Comparison of ENCODE assay signal across 8 mouse cellular contexts in the genomic region with DNA sequence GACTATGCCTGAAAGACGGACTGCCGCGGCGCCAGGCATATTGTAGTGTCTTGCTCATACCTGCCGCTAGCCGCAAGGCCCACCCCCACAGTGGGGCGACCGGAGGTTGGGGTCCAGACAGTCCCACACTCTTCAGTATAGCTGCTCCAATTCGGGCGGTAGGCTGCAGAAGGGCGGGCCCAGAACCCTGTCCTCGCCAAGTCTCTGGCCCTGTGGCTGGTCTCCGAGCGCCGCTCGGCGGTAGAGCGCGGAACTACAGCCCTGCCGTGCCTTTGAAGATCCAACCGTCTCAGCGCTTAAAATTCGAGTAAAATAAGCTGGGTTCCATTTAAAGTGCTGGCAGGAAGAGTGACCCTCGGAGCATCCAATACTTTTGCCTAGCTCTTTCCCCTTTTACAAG. TPM values are rescaled to one million over a fixed set of nuclear protein-coding genes. Genes with fewer than 3 reads are reported as not detected.
DNase-seq lines count a peak whose midpoint lies in the region; ATAC-seq and TF ChIP-seq lines count a peak whose summit lies in the region.

Gene Spata20 (minus strand): TSS at position 179 of the 400 bp plus-strand sequence.

- in situ Hi-C loops in Patski (cut with MboI; ENCODE audit: low pct_unique_long_range_greater_than_20kb), result loop anchor here (5.0 kb wide), 2 partner anchors 149 to 359 kb away; no protein-coding TSS in a partner anchor

- DNase-seq in Patski (ENCODE audit: low read depth, low spot score), result no peak
- DNase-seq in cerebellum, postnatal 14 days, result peak; percentile 97
- peak; percentile 91 to 94 for DNase-seq in frontal cortex, postnatal 36 days (ENCODE audit: low spot score in 2 of 2)
- DNase-seq in hindbrain, embryonic 14.5 days (ENCODE audit: low spot score), result peak; percentile 91
- peak; percentile 85 to 89 for DNase-seq in layer of hippocampus, postnatal 36 days
- DNase-seq in lung, postnatal 25 days (ENCODE audit: low spot score), result peak; percentile 78
- DNase-seq in right cerebral cortex, adult 2 months (ENCODE audit: low spot score in 2 of 2), result peak; percentile 94 to 95
- DNase-seq in urinary bladder, postnatal 10 days (ENCODE audit: low spot score), result peak; percentile 59

- no peak within 1 kb of the TSS for H3K4me3 ChIP-seq in hindbrain, embryonic 14.5 days (replicated peaks; ENCODE audit: low read length)

- peak; percentile 99 for TF ChIP-seq CTCF in Patski (IDR thresholded peaks at IDR 0.05)

- H3K4me1 ChIP-seq in hindbrain, embryonic 14.5 days (replicated peaks; ENCODE audit: control insufficient read depth, insufficient read depth, low read length), result peaks cover 2% of the 10 kb centered on the region; the same call in 1 of the 2 replicates

- no peak for ATAC-seq in Patski
- ATAC-seq in hindbrain, embryonic 14.5 days (ENCODE audit: low FRiP score), result peak; percentile 73; the same call in 1 of the 2 replicates

- H3K9ac ChIP-seq in hindbrain, embryonic 14.5 days, result 0 out of 2 replicates have a peak within 1 kb of the TSS, but pooled peaks have one; percentile 44

- H3K9me3 ChIP-seq in hindbrain, embryonic 14.5 days (ENCODE audit: control insufficient read depth, low read length), result no peaks in the 10 kb centered on the region

- POLR2A ChIA-PET in Patski (lab: Charles Lee), result interaction anchor here (0.8 to 1.4 kb wide), 2 partner anchors 138 to 156 kb away, joined by 3 read pairs; no protein-coding TSS in a partner anchor

- CTCF ChIA-PET in Patski (lab: Charles Lee), result interaction anchor here (0.6 to 5.3 kb wide), 35 partner anchors 9 to 355 kb away, joined by 3 to 56 read pairs (median 4); partner anchors contain the start of genes Ankrd40, Cacna1g and Epn3

- WGBS in hindbrain, embryonic 14.5 days, result 4% methylated on average over 24 of the region's 24 CpGs

- H3K27ac ChIP-seq in hindbrain, embryonic 14.5 days, result no peak within 1 kb of the TSS

- H3K4me2 ChIP-seq in hindbrain, embryonic 14.5 days (replicated peaks), result peak within 1 kb of the TSS; percentile 44

- H3K36me3 ChIP-seq in hindbrain, embryonic 14.5 days (replicated peaks; ENCODE audit: control insufficient read depth, insufficient read depth), result no peaks in the 10 kb centered on the region

- H3K27me3 ChIP-seq in Patski, result no peaks in the 10 kb centered on the region
- peaks cover 19% of the 10 kb centered on the region for H3K27me3 ChIP-seq in hindbrain, embryonic 14.5 days (ENCODE audit: control insufficient read depth, insufficient read depth, low read length)

RNA-seq across cellular contexts. Expression of gene Spata20, which starts in this region (rescaled TPM):
- 0.27 TPM for polyA plus RNA-seq in Patski (2021)
- 0.33 and 1.3 TPM in 2 replicates for polyA plus RNA-seq in hindbrain, embryonic 14.5 days (2014; fragmentation: Nextera tagmentation; extraction: Ambion mirVana)
- total RNA-seq in layer of hippocampus, postnatal 36 days (2021), result under 1 TPM in 1 of 2 experiments, not detected in 1; 0.45 TPM

Comparison
In these comparisons a context has a peak if more than half of its experiments do, and no peak if none do; other contexts are left out.
1. Peak in DNase-seq in layer of hippocampus, postnatal 36 days; RNA of the gene not detected or under 1 TPM.